Mouse (Mus musculus) cerebellum, adult 9-10 months (tissue): Measurements from ENCODE around the gene Ccdc93.

Experiments
- DNase-seq: peaks from one replicate; pipeline ENCODE4 v3.0.0; 2022

Ccdc93 gene

GRCm38 (mm10) chr1:121448166-121448565 is 17.3 kb downstream of the Ccdc93 start:
- DNase-seq: no peak

GRCm38 (mm10) chr1:121451009-121451408 is 20.2 kb downstream of the Ccdc93 start:
- no peak for DNase-seq

GRCm38 (mm10) chr1:121452498-121452897 is 21.6 kb downstream of the Ccdc93 start:
- DNase-seq: no peak

GRCm38 (mm10) chr1:121453053-121453452 is 22.2 kb downstream of the Ccdc93 start:
- DNase-seq: no peak

GRCm38 (mm10) chr1:121454951-121455350 is 24.1 kb downstream of the Ccdc93 start:
- DNase-seq: no peak

GRCm38 (mm10) chr1:121460077-121460476 is 29.2 kb downstream of the Ccdc93 start:
- DNase-seq: no peak

- DNase-seq: no peak
These were observed 31.0 kb downstream of the Ccdc93 start for GRCm38 (mm10) chr1:121461895-121462294.

GRCm38 (mm10) chr1:121462643-121463042 is 31.8 kb downstream of the Ccdc93 start:
- no peak for DNase-seq

GRCm38 (mm10) chr1:121463806-121464205 is 33.0 kb downstream of the Ccdc93 start:
- DNase-seq: no peak

- DNase-seq: no peak
These were observed 35.4 kb downstream of the Ccdc93 start for GRCm38 (mm10) chr1:121466276-121466675.

- DNase-seq: no peak
These were observed 37.4 kb downstream of the Ccdc93 start for GRCm38 (mm10) chr1:121468271-121468670.

- no peak for DNase-seq
These were observed 40.7 kb downstream of the Ccdc93 start for GRCm38 (mm10) chr1:121471503-121471902.

GRCm38 (mm10) chr1:121477716-121478115 is 46.9 kb downstream of the Ccdc93 start:
- DNase-seq: no peak

- DNase-seq: no peak
These were observed 47.6 kb downstream of the Ccdc93 start for GRCm38 (mm10) chr1:121478284-121478980.

GRCm38 (mm10) chr1:121479403-121479802 is 48.6 kb downstream of the Ccdc93 start:
- no peak for DNase-seq

GRCm38 (mm10) chr1:121483091-121483490 is 52.2 kb downstream of the Ccdc93 start:
- DNase-seq: no peak

- DNase-seq: no peak
These were observed 56.0 kb downstream of the Ccdc93 start for GRCm38 (mm10) chr1:121486803-121487202.

- DNase-seq: no peak
These were observed 59.4 kb downstream of the Ccdc93 start for GRCm38 (mm10) chr1:121490241-121490640.

- DNase-seq: no peak
These were observed 66.2 kb downstream of the Ccdc93 start for GRCm38 (mm10) chr1:121497093-121497492.

GRCm38 (mm10) chr1:121508729-121509128 is 77.9 kb downstream of the Ccdc93 start:
- no peak for DNase-seq

GRCm38 (mm10) chr1:121510420-121511140 is 79.7 kb downstream of the Ccdc93 start:
- no peak for DNase-seq

- no peak for DNase-seq
These were observed 80.3 kb downstream of the Ccdc93 start for GRCm38 (mm10) chr1:121511186-121511585.

GRCm38 (mm10) chr1:121511966-121512365 is 81.1 kb downstream of the Ccdc93 start:
- no peak for DNase-seq

- no peak for DNase-seq
These were observed 87.8 kb downstream of the Ccdc93 start for GRCm38 (mm10) chr1:121518609-121519008.
